Mouse (Mus musculus): Measurements from ENCODE around the gene Xrcc2. TPM values are rescaled to one million over a fixed set of nuclear protein-coding genes. Genes with fewer than 3 reads are reported as not detected.
A peak's percentile ranks its signal among the peaks of the same experiment; 100 is the strongest.

Gene Xrcc2
- polyA plus RNA-seq, 1 experiment from 2014 or later = 4.2 TPM

- 8% methylated on average over 14 of the region's 14 CpGs for WGBS
- peak overlapping the region; percentile 41; the same call in 1 of the 2 replicates for H3K9ac ChIP-seq (ENCODE audit: low read length)
- no peak overlapping the region for H3K27ac ChIP-seq (ENCODE audit: low read depth, low read length)
- H3K36me3 ChIP-seq (ENCODE audit: control insufficient read depth, insufficient read depth, low read length) = no peaks in the 10 kb centered on the region
- H3K4me1 ChIP-seq (ENCODE audit: control insufficient read depth, insufficient read depth, low read length) = peaks cover 21% of the 10 kb centered on the region
- DNase-seq (ENCODE audit: low spot score) (peak; percentile 44), ATAC-seq (peak; percentile 40; the same call in 1 of the 2 replicates)
- peak overlapping the region; percentile 37 for H3K4me2 ChIP-seq (ENCODE audit: low read length)
- H3K4me3 ChIP-seq (ENCODE audit: low read depth, low read length) = no peak overlapping the region
- H3K9me3 ChIP-seq (replicated peaks; ENCODE audit: control insufficient read depth, low read length) = no peaks in the 10 kb centered on the region
- no peaks in the 10 kb centered on the region for H3K27me3 ChIP-seq (replicated peaks; ENCODE audit: control insufficient read depth, insufficient read depth, low read length)
Observed at GRCm38 (mm10) chr5:25654578-25654987, 51.0 kb downstream of the Xrcc2 start.

DNA sequence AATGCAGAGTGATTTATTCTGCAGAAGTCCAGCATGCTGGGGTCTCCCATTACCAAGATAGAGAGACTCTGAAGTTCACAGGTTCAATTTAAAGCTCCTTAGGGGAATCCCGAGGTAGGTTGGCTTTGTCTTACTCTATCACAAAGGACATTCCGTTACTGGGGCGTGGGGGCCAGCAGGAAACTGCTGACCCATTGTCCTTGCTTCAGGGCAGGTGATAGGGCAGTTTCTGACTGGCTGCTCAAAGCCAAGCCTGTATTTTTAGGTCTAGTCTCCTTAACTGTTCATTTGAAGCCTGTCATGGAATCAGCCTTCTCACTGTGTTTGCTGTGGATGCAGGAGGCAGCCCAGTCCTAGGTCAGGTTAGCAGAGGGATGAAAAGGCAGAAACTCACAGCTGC, 52.2 kb downstream of the Xrcc2 start:
- no peaks in the 10 kb centered on the region for H3K36me3 ChIP-seq (ENCODE audit: control insufficient read depth, insufficient read depth, low read length)
- no peak overlapping the region for H3K4me3 ChIP-seq (ENCODE audit: low read depth, low read length)
- 22% methylated on average over 3 of the region's 3 CpGs for WGBS
- H3K27ac ChIP-seq (ENCODE audit: low read depth, low read length) = no peak overlapping the region
- no peaks in the 10 kb centered on the region for H3K27me3 ChIP-seq (replicated peaks; ENCODE audit: control insufficient read depth, insufficient read depth, low read length)
- H3K9ac ChIP-seq (ENCODE audit: low read length) = no peak overlapping the region
- DNase-seq (ENCODE audit: low spot score) (no peak), ATAC-seq (no peak)
- H3K4me1 ChIP-seq (ENCODE audit: control insufficient read depth, insufficient read depth, low read length) = peaks cover 21% of the 10 kb centered on the region
- H3K9me3 ChIP-seq (replicated peaks; ENCODE audit: control insufficient read depth, low read length) = no peaks in the 10 kb centered on the region
- no peak overlapping the region for H3K4me2 ChIP-seq (ENCODE audit: low read length)

- ATAC-seq = peak; percentile 94
- peaks cover 21% of the 10 kb centered on the region for H3K4me1 ChIP-seq (ENCODE audit: control insufficient read depth, insufficient read depth, low read length)
- no peak overlapping the region; the same call in 1 of the 2 replicates for H3K27ac ChIP-seq (ENCODE audit: low read depth, low read length)
- WGBS = 15% methylated on average over 7 of the region's 7 CpGs
- H3K27me3 ChIP-seq (replicated peaks; ENCODE audit: control insufficient read depth, insufficient read depth, low read length) = no peaks in the 10 kb centered on the region
- no peaks in the 10 kb centered on the region for H3K9me3 ChIP-seq (replicated peaks; ENCODE audit: control insufficient read depth, low read length)
- no peak overlapping the region for H3K9ac ChIP-seq (ENCODE audit: low read length)
- peak; percentile 92 for DNase-seq (ENCODE audit: low spot score)
- no peak overlapping the region for H3K4me2 ChIP-seq (ENCODE audit: low read length)
- H3K4me3 ChIP-seq (ENCODE audit: low read depth, low read length) = no peak overlapping the region
- H3K36me3 ChIP-seq (ENCODE audit: control insufficient read depth, insufficient read depth, low read length) = no peaks in the 10 kb centered on the region
Observed at GRCm38 (mm10) chr5:25652435-25652834, 53.2 kb downstream of the Xrcc2 start.

- Histone ChIP-seq H3K27ac (ENCODE audit: low read depth, low read length) (0 out of 2 replicates have a peak overlapping the region, but pooled peaks have one; percentile 5), H3K27me3 (replicated peaks; ENCODE audit: control insufficient read depth, insufficient read depth, low read length) (no peaks in the 10 kb centered on the region), H3K4me1 (ENCODE audit: control insufficient read depth, insufficient read depth, low read length) (peaks cover 7% of the 10 kb centered on the region; the same call in 1 of the 2 replicates), H3K9ac (ENCODE audit: low read length) (no peak overlapping the region), H3K36me3 (ENCODE audit: control insufficient read depth, insufficient read depth, low read length) (no peaks in the 10 kb centered on the region), H3K4me3 (ENCODE audit: low read depth, low read length) (no peak overlapping the region), H3K9me3 (replicated peaks; ENCODE audit: control insufficient read depth, low read length) (no peaks in the 10 kb centered on the region), H3K4me2 (ENCODE audit: low read length) (no peak overlapping the region)
- WGBS = 59% methylated on average over 8 of the region's 8 CpGs
- ATAC-seq (peak; percentile 81), DNase-seq (ENCODE audit: low spot score) (peak; percentile 77)
Observed at GRCm38 (mm10) chr5:25645661-25646364, 59.8 kb downstream of the Xrcc2 start.

DNA sequence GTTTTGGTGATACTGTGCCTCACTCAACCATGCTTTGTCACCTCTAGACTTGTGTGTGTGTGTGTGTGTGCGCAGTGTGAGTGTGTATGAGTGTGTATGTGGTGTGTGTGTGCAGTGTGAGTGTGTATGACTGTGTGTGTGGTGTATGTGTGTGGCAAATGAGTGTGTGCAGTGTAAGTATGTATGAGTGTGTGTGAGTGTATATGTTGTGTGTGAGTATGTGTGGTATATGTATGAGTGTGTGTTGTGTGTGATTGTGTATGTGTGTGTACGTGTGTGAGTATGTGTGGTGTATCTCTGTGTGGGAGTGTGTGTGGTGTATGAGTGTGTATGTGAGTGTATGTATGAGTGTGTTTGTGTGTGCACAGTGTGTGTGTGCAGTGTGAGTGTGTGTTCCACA, 61.1 kb downstream of the Xrcc2 start:
- WGBS = 100% methylated on average over 2 of the region's 2 CpGs
- H3K36me3 ChIP-seq (ENCODE audit: control insufficient read depth, insufficient read depth, low read length) = no peaks in the 10 kb centered on the region
- H3K27me3 ChIP-seq (replicated peaks; ENCODE audit: control insufficient read depth, insufficient read depth, low read length) = no peaks in the 10 kb centered on the region
- H3K9me3 ChIP-seq (replicated peaks; ENCODE audit: control insufficient read depth, low read length) = no peaks in the 10 kb centered on the region
- no peak overlapping the region for H3K4me2 ChIP-seq (ENCODE audit: low read length)
- DNase-seq (ENCODE audit: low spot score) (no peak), ATAC-seq (no peak)
- H3K27ac ChIP-seq (ENCODE audit: low read depth, low read length) = no peak overlapping the region
- H3K4me1 ChIP-seq (ENCODE audit: control insufficient read depth, insufficient read depth, low read length) = peaks cover 7% of the 10 kb centered on the region; the same call in 1 of the 2 replicates
- no peak overlapping the region for H3K4me3 ChIP-seq (ENCODE audit: low read depth, low read length)
- no peak overlapping the region for H3K9ac ChIP-seq (ENCODE audit: low read length)

- no peaks in the 10 kb centered on the region for H3K9me3 ChIP-seq (replicated peaks; ENCODE audit: control insufficient read depth, low read length)
- no peak for ATAC-seq
- no peak overlapping the region for H3K9ac ChIP-seq (ENCODE audit: low read length)
- DNase-seq (ENCODE audit: low spot score) = no peak
- peaks cover 7% of the 10 kb centered on the region; the same call in 1 of the 2 replicates for H3K4me1 ChIP-seq (ENCODE audit: control insufficient read depth, insufficient read depth, low read length)
- WGBS = 88% methylated on average over 1 of the region's 1 CpGs
- H3K4me3 ChIP-seq (ENCODE audit: low read depth, low read length) = no peak overlapping the region
- no peaks in the 10 kb centered on the region for H3K27me3 ChIP-seq (replicated peaks; ENCODE audit: control insufficient read depth, insufficient read depth, low read length)
- no peaks in the 10 kb centered on the region for H3K36me3 ChIP-seq (ENCODE audit: control insufficient read depth, insufficient read depth, low read length)
- H3K27ac ChIP-seq (ENCODE audit: low read depth, low read length) = no peak overlapping the region
- no peak overlapping the region for H3K4me2 ChIP-seq (ENCODE audit: low read length)
Observed at GRCm38 (mm10) chr5:25642741-25643140, 62.9 kb downstream of the Xrcc2 start.

Other genes starting within 250 kb of the Xrcc2 start
- 22.6 and 30.3 TPM in 2 replicates for gene Kmt2c, start 207.0 kb downstream of the Xrcc2 start, polyA plus RNA-seq (2014; fragmentation: Nextera tagmentation; extraction: Ambion mirVana)
- gene Cct8l1, start 189.8 kb downstream of the Xrcc2 start, polyA plus RNA-seq (2014; fragmentation: Nextera tagmentation; extraction: Ambion mirVana) = not detected in 2 replicates
- 48.6 and 53.0 TPM in 2 replicates for gene Actr3b, start 54.2 kb upstream of the Xrcc2 start, polyA plus RNA-seq (2014; fragmentation: Nextera tagmentation; extraction: Ambion mirVana)
- not detected in 2 replicates for gene Gm21663, start 236.6 kb upstream of the Xrcc2 start, polyA plus RNA-seq (2014; fragmentation: Nextera tagmentation; extraction: Ambion mirVana)
- not detected in 2 replicates for gene Gm21671, start 248.6 kb upstream of the Xrcc2 start, polyA plus RNA-seq (2014; fragmentation: Nextera tagmentation; extraction: Ambion mirVana)

All from forebrain, embryonic 14.5 days (tissue).